Mouse (Mus musculus): ENCODE measurements around the gene Cep70. TPM values are rescaled to one million over a fixed set of nuclear protein-coding genes. Genes with fewer than 3 reads are reported as not detected.

Cep70 gene
- polyA plus RNA-seq, 1 experiment from 2014 or later: 21.2 TPM

Other genes starting within 250 kb of the Cep70 start
- gene Gm1123, start 207.7 kb upstream of the Cep70 start, polyA plus RNA-seq (2015; fragmentation: Nextera tagmentation; extraction: Ambion mirVana): not detected in 2 replicates
- 1.3 and 1.8 TPM in 2 replicates for gene Pik3cb, start 102.7 kb upstream of the Cep70 start, polyA plus RNA-seq (2015; fragmentation: Nextera tagmentation; extraction: Ambion mirVana)
- gene Faiml, start 6.1 kb upstream of the Cep70 start, polyA plus RNA-seq (2015; fragmentation: Nextera tagmentation; extraction: Ambion mirVana): not detected in 2 replicates
- gene Esyt3, start 115.2 kb downstream of the Cep70 start, polyA plus RNA-seq (2015; fragmentation: Nextera tagmentation; extraction: Ambion mirVana): 0.09 and 0.11 TPM in 2 replicates
- 9.3 and 10.8 TPM in 2 replicates for gene Mras, start 194.0 kb downstream of the Cep70 start, polyA plus RNA-seq (2015; fragmentation: Nextera tagmentation; extraction: Ambion mirVana)
- gene Nme9, start 208.1 kb downstream of the Cep70 start, polyA plus RNA-seq (2015; fragmentation: Nextera tagmentation; extraction: Ambion mirVana): not detected in 2 replicates

All from heart, embryonic 13.5 days (tissue).